Mouse (Mus musculus) liver, embryonic 14.5 days (tissue): ENCODE measurements around the gene Tmtc1.

Experiments
- CTCF ChIP-seq: IDR thresholded peaks from 2 replicates; pipeline ENCODE4 v1.5.1; 2016; ENCODE audit warnings: antibody characterized with exemption, low read depth, control low read depth
- EP300 ChIP-seq: IDR thresholded peaks from 2 replicates; pipeline ENCODE4 v1.6.1; 2016; ENCODE audit warnings: antibody characterized with exemption, low read depth

DNA sequence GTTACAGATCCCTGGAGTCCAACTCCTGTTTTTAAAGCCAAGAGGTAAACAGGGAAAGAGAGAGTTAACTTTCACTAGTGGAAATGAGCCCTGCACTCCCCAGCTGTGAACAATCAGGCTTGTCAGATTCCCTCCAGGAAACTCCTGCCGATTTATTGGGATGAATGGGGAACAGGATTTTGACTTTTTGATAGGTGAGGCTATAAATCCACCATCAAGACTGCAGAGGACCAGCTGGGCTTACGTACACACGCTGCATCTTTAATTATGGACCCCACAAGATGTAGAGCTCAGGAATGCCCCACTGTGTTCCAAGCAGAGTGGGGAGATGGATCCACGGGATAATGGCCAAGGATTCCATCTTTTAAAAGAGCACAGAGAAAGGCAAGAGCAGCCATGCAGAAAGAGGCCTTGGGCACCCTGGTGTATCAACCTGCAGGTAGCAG, 77.1 kb downstream of the Tmtc1 start:
- no peak for TF ChIP-seq CTCF
- no peak for TF ChIP-seq EP300
